Mouse (Mus musculus): Measurements from ENCODE around the gene Hoxc4.

GRCm38 (mm10) chr15:103028916-103029512, 10.3 kb downstream of the Hoxc4 start:
- TF ChIP-seq CHD2 (IDR thresholded peaks at IDR 0.05; ENCODE audit: low read depth, low read length) (no peak), ZNF384 (IDR thresholded peaks at IDR 0.05; ENCODE audit: low read depth, low read length) (no peak), HCFC1 (IDR thresholded peaks at IDR 0.05; ENCODE audit: borderline replicate concordance, insufficient read depth, low read length) (no peak), ZC3H11A (IDR thresholded peaks at IDR 0.05; ENCODE audit: borderline replicate concordance, low read depth, low read length) (no peak), MAFK (IDR thresholded peaks at IDR 0.05; ENCODE audit: insufficient read depth, low read depth, low read length) (no peak)
